Mouse (Mus musculus) embryonic fibroblast, embryonic 13.5 days (primary cell): ENCODE measurements at regions not wholly inside any gene's neighbourhood (a gene's known extent, or its start where the extent isn't known, plus 50 kb on each side); places are given as distances from the start of the nearest gene placed in this dataset.

Experiments used
- H3K27ac ChIP-seq: 2 replicates; pipeline ENCODE4 v1.5.1; 2012; ENCODE audit warnings: low read length, control low read depth, inconsistent platforms; ENCODE audit not compliant: insufficient read depth
- H3K4me1 ChIP-seq: 2 replicates; pipeline ENCODE4 v1.6.1; 2011; ENCODE audit warnings: low read length; ENCODE audit not compliant: control insufficient read depth, insufficient read depth
- H3K4me3 ChIP-seq: 2 replicates; pipeline ENCODE4 v1.5.1; 2011; ENCODE audit warnings: mild to moderate bottlenecking, control low read depth, low read length; ENCODE audit not compliant: insufficient read depth
- CTCF ChIP-seq: IDR thresholded peaks from 2 replicates; pipeline ENCODE4 v1.5.1; 2011; ENCODE audit warnings: mild to moderate bottlenecking, control low read depth, low read length, moderate library complexity, borderline replicate concordance; ENCODE audit not compliant: insufficient read depth
- POLR2A ChIP-seq: IDR thresholded peaks from 2 replicates; pipeline ENCODE4 v1.6.1; 2011; ENCODE audit warnings: low read depth, mild to moderate bottlenecking, control low read depth, low read length, moderate library complexity

GRCm38 (mm10) chr14:25279751-25280150, 179.2 kb upstream of the Zmiz1 start:
- no peaks in the 10 kb centered on the region for H3K4me1 ChIP-seq
- no peak overlapping the region for H3K27ac ChIP-seq
- no peak overlapping the region for H3K4me3 ChIP-seq
- TF ChIP-seq POLR2A (no peak), CTCF (no peak)

- TF ChIP-seq POLR2A (no peak), CTCF (no peak)
- H3K4me3 ChIP-seq = no peak overlapping the region
- H3K4me1 ChIP-seq = no peaks in the 10 kb centered on the region
- H3K27ac ChIP-seq = no peak overlapping the region
Observed at GRCm38 (mm10) chr14:25292557-25292956, 166.4 kb upstream of the Zmiz1 start.

GRCm38 (mm10) chr14:25294226-25294625, 164.8 kb upstream of the Zmiz1 start:
- Histone ChIP-seq H3K4me3 (no peak overlapping the region), H3K4me1 (no peaks in the 10 kb centered on the region), H3K27ac (no peak overlapping the region)
- no peak for TF ChIP-seq CTCF
- TF ChIP-seq POLR2A = no peak

GRCm38 (mm10) chr14:25295688-25296350, 163.2 kb upstream of the Zmiz1 start:
- Histone ChIP-seq H3K4me1 (no peaks in the 10 kb centered on the region), H3K4me3 (no peak overlapping the region), H3K27ac (no peak overlapping the region)
- TF ChIP-seq POLR2A (no peak), CTCF (no peak)

- no peaks in the 10 kb centered on the region for H3K4me1 ChIP-seq
- H3K27ac ChIP-seq = no peak overlapping the region
- no peak overlapping the region for H3K4me3 ChIP-seq
- TF ChIP-seq POLR2A (no peak), CTCF (no peak)
Observed at GRCm38 (mm10) chr14:25299673-25300190, 159.3 kb upstream of the Zmiz1 start.

- Histone ChIP-seq H3K4me3 (no peak overlapping the region), H3K27ac (no peak overlapping the region), H3K4me1 (peaks cover 6% of the 10 kb centered on the region)
- TF ChIP-seq POLR2A (no peak), CTCF (no peak)
Observed at GRCm38 (mm10) chr14:25301336-25302031, 157.5 kb upstream of the Zmiz1 start.

- Histone ChIP-seq H3K4me3 (no peak overlapping the region), H3K27ac (peak overlapping the region; percentile 76), H3K4me1 (peaks cover 6% of the 10 kb centered on the region)
- TF ChIP-seq CTCF (no peak), POLR2A (0 out of 2 replicates have a peak, but pooled peaks have one; percentile 44)
Observed at GRCm38 (mm10) chr14:25304391-25304851, 154.6 kb upstream of the Zmiz1 start.

- no peak overlapping the region for H3K27ac ChIP-seq
- TF ChIP-seq POLR2A (no peak), CTCF (no peak)
Observed at GRCm38 (mm10) chr14:25306166-25306565, 152.8 kb upstream of the Zmiz1 start.

GRCm38 (mm10) chr14:25306961-25307654, 151.9 kb upstream of the Zmiz1 start:
- H3K4me3 ChIP-seq = no peak overlapping the region
- peaks cover 6% of the 10 kb centered on the region for H3K4me1 ChIP-seq
- H3K27ac ChIP-seq = no peak overlapping the region
- TF ChIP-seq CTCF (no peak), POLR2A (no peak)

More at GRCm38 (mm10) chr14:25306166-25306565, 152.8 kb upstream of the Zmiz1 start:
- Histone ChIP-seq H3K4me3 (no peak overlapping the region), H3K4me1 (peaks cover 6% of the 10 kb centered on the region)

GRCm38 (mm10) chr14:25308051-25308450, 150.9 kb upstream of the Zmiz1 start:
- H3K4me3 ChIP-seq = no peak overlapping the region
- TF ChIP-seq POLR2A = no peak
- TF ChIP-seq CTCF = no peak
- H3K27ac ChIP-seq = no peak overlapping the region
- peaks cover 6% of the 10 kb centered on the region for H3K4me1 ChIP-seq
